Comparison of ENCODE assay signal across 18 mouse cellular contexts in the genomic region with DNA sequence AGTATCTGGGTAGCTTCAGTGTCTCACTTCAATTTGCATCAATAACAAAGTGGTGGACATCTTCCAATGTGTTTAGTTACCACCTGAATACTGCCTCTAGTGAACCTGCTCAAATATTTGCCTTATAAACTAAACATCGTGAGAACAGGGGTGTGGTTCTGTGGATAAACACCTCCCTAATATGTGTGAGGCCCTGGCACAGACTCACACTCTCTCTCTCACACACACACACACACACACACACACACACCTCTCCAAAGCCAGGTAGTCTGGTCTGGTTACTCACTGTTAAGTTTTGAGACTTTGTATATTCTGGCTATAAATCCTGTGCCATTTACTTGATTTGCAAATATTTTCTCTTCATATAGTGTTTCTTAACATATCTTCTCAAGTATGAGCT.
DNase-seq lines count a peak whose midpoint lies in the region; ATAC-seq and TF ChIP-seq lines count a peak whose summit lies in the region.
"Had no signal": no experiment of that assay in that cellular context is flagged by ENCODE, and none has a peak within 500 bp of the region (broad histone marks: within the 10 kb centered on the region; RNA-seq: fewer than 3 reads in every experiment).

No protein-coding gene starts in this region.

- H3K27ac ChIP-seq in stomach, postnatal 0 days (replicated peaks): no peak overlapping the region

- no peaks in the 10 kb centered on the region; the same call in 1 of the 2 replicates for H3K4me1 ChIP-seq in stomach, postnatal 0 days (replicated peaks; ENCODE audit: control insufficient read depth, insufficient read depth)

- no peaks in the 10 kb centered on the region for H3K36me3 ChIP-seq in stomach, postnatal 0 days (ENCODE audit: control insufficient read depth, insufficient read depth, low read length)
- H3K36me3 ChIP-seq: G1E had no signal

- TF ChIP-seq EP300 in stomach, postnatal 0 days (optimal IDR thresholded peaks at IDR 0.05): no peak

- DNase-seq in stomach, postnatal 0 days (ENCODE audit: low spot score): peak; percentile 55
- no peak for DNase-seq in kidney, adult 18-20 months
- DNase-seq: adrenal gland, adult 2 months; adrenal gland, adult 8-10 months; adrenal gland, postnatal 10 days; adrenal gland, postnatal 14 days; adrenal gland, postnatal 25 days; adrenal gland, postnatal 36 days; B cell, adult 2 months; cerebellum, adult 11 months; cerebellum, adult 11-12 months; cerebellum, adult 18-20 months; cerebellum, adult 2 months had no signal

- no peak overlapping the region for H3K9ac ChIP-seq in stomach, postnatal 0 days (ENCODE audit: low read length)

- no peak for TF ChIP-seq CTCF in stomach, postnatal 0 days (IDR thresholded peaks at IDR 0.05; ENCODE audit: low read depth)

- H3K27me3 ChIP-seq in stomach, postnatal 0 days (ENCODE audit: control insufficient read depth, insufficient read depth, low read length): no peaks in the 10 kb centered on the region
- H3K27me3 ChIP-seq: CH12.LX, Patski had no signal

- 14% methylated on average over 1 of the region's 1 CpGs for WGBS in stomach, postnatal 0 days

- ATAC-seq in stomach, postnatal 0 days (ENCODE audit: low FRiP score, low TSS enrichment): peak; percentile 65; the same call in 1 of the 2 replicates
- ATAC-seq: activated CD4-positive, CD25-positive, alpha-beta regulatory T cell, adult 4 months; CD4-positive, CD25-positive, alpha-beta regulatory T cell, adult 4 months; Patski had no signal

- H3K9me3 ChIP-seq in stomach, postnatal 0 days (ENCODE audit: control insufficient read depth, low read length): no peaks in the 10 kb centered on the region
- H3K9me3 ChIP-seq: G1E had no signal

- H3K4me2 ChIP-seq in stomach, postnatal 0 days (replicated peaks; ENCODE audit: low read depth): no peak overlapping the region

- no peak overlapping the region for H3K4me3 ChIP-seq in stomach, postnatal 0 days (ENCODE audit: low read depth, low read length)
